Mouse (Mus musculus) spleen, adult 2 months (tissue): ENCODE results near the gene Morn3. TPM values are rescaled to one million over a fixed set of nuclear protein-coding genes. Genes with fewer than 3 reads are reported as not detected.

Experiments
- DNase-seq, 2 experiments: peaks; one replicate each; pipeline versions ENCODE4 v3.0.0 to v3.0.0-alpha.2; 2012 to 2021; ENCODE audit warnings: low spot score in 2 of 2, low read depth in 1 of 2
- H3K27ac ChIP-seq: fragments of 200-500 bp; 2 replicates; pipeline ENCODE4 v1.5.1; 2012; ENCODE audit warnings: low read length, inconsistent platforms; ENCODE audit not compliant: insufficient read depth
- H3K27me3 ChIP-seq: fragments of 200-500 bp; 2 replicates; pipeline ENCODE4 v1.6.1; 2012; ENCODE audit warnings: mild to moderate bottlenecking, moderate library complexity, low read length, inconsistent platforms; ENCODE audit not compliant: control insufficient read depth, insufficient read depth
- H3K36me3 ChIP-seq: fragments of 200-500 bp; 2 replicates; pipeline ENCODE4 v1.6.1; 2012; ENCODE audit warnings: mild to moderate bottlenecking, low read length, inconsistent platforms; ENCODE audit not compliant: control insufficient read depth, insufficient read depth
- H3K4me1 ChIP-seq: fragments of 200-500 bp; 2 replicates; pipeline ENCODE4 v1.6.1; 2011; ENCODE audit warnings: inconsistent platforms; ENCODE audit not compliant: control insufficient read depth, insufficient read depth, insufficient read length
- H3K4me3 ChIP-seq: fragments of 200-500 bp; 2 replicates; pipeline ENCODE4 v1.5.1; 2011; ENCODE audit warnings: mild to moderate bottlenecking, inconsistent platforms; ENCODE audit not compliant: insufficient read depth, insufficient read length; ENCODE audit errors: extremely low read depth
- CTCF ChIP-seq: fragments of 200-500 bp; IDR thresholded peaks from 2 replicates; pipeline ENCODE4 v1.5.1; 2011; ENCODE audit warnings: mild to moderate bottlenecking, inconsistent platforms; ENCODE audit not compliant: insufficient read depth, insufficient read length, insufficient replicate concordance; ENCODE audit errors: extremely low read depth
- POLR2A ChIP-seq: fragments of 200-500 bp; IDR thresholded peaks from 2 replicates; pipeline ENCODE4 v1.6.1; 2011; ENCODE audit warnings: low read depth, low read length, inconsistent platforms
- WGBS: fragments of 180-500 bp; shearing (Covaris S2); methylation state at CpG from one replicate; pipeline ENCODE4 v1.1.7; 2018; 5-methylcytosine and 5-hydroxymethylcytosine counted together
- polyA plus RNA-seq: library from polyadenylated mRNA; depleted of rRNA; stranded (reverse); fragments of >200 nt; gene quantifications from 2 replicates; pipeline ENCODE4 v1.2.3, GENCODE M21; 2012

The Morn3 gene
- polyA plus RNA-seq, 1 experiment = not detected

- 62% methylated on average over 13 of the region's 13 CpGs for WGBS
- no peak for TF ChIP-seq POLR2A
- no peak for TF ChIP-seq CTCF
- Histone ChIP-seq H3K4me1 (no peaks in the 10 kb centered on the region), H3K27ac (no peak overlapping the region), H3K4me3 (no peak overlapping the region), H3K36me3 (no peaks in the 10 kb centered on the region), H3K27me3 (no peaks in the 10 kb centered on the region)
- no peak for DNase-seq
Measured at GRCm38 (mm10) chr5:123083340-123084050, 36.7 kb upstream of the Morn3 start.

GRCm38 (mm10) chr5:123080510-123080909 lies 33.7 kb upstream of the Morn3 start:
- Histone ChIP-seq H3K4me1 (peaks cover 10% of the 10 kb centered on the region; the same call in 1 of the 2 replicates), H3K4me3 (no peak overlapping the region), H3K27ac (no peak overlapping the region), H3K27me3 (no peaks in the 10 kb centered on the region), H3K36me3 (no peaks in the 10 kb centered on the region)
- no peak for DNase-seq
- 95% methylated on average over 13 of the region's 13 CpGs for WGBS
- no peak for TF ChIP-seq CTCF
- no peak for TF ChIP-seq POLR2A

- H3K36me3 ChIP-seq = no peaks in the 10 kb centered on the region
- no peak overlapping the region for H3K27ac ChIP-seq
- peaks cover 10% of the 10 kb centered on the region; the same call in 1 of the 2 replicates for H3K4me1 ChIP-seq
- H3K27me3 ChIP-seq = no peaks in the 10 kb centered on the region
- H3K4me3 ChIP-seq = no peak overlapping the region
- TF ChIP-seq CTCF (no peak), POLR2A (no peak)
- DNase-seq = no peak
- WGBS = 25% methylated on average over 8 of the region's 8 CpGs
Measured at GRCm38 (mm10) chr5:123080041-123080440, 33.2 kb upstream of the Morn3 start.

GRCm38 (mm10) chr5:123079568-123079967 lies 32.8 kb upstream of the Morn3 start:
- no peaks in the 10 kb centered on the region for H3K27me3 ChIP-seq
- H3K36me3 ChIP-seq = no peaks in the 10 kb centered on the region
- 46% methylated on average over 1 of the region's 1 CpGs for WGBS
- no peak overlapping the region for H3K27ac ChIP-seq
- peaks cover 10% of the 10 kb centered on the region; the same call in 1 of the 2 replicates for H3K4me1 ChIP-seq
- H3K4me3 ChIP-seq = no peak overlapping the region
- DNase-seq = no peak
- TF ChIP-seq POLR2A (no peak), CTCF (no peak)

GRCm38 (mm10) chr5:123076419-123077281 lies 29.8 kb upstream of the Morn3 start:
- 2% methylated on average over 35 of the region's 35 CpGs for WGBS
- Histone ChIP-seq H3K36me3 (no peaks in the 10 kb centered on the region), H3K4me3 (peak overlapping the region; percentile 75), H3K4me1 (peaks cover 10% of the 10 kb centered on the region; the same call in 1 of the 2 replicates), H3K27ac (peak overlapping the region; percentile 1; the same call in 1 of the 2 replicates), H3K27me3 (no peaks in the 10 kb centered on the region)
- TF ChIP-seq CTCF (no peak), POLR2A (no peak)
- no peak for DNase-seq

- H3K4me1 ChIP-seq = peaks cover 10% of the 10 kb centered on the region; the same call in 1 of the 2 replicates
- DNase-seq = peak; percentile 70 to 94
- peak overlapping the region; percentile 2; the same call in 1 of the 2 replicates for H3K27ac ChIP-seq
- no peaks in the 10 kb centered on the region for H3K27me3 ChIP-seq
- WGBS = 7% methylated on average over 45 of the region's 45 CpGs
- TF ChIP-seq POLR2A (no peak; the same call in 1 of the 2 replicates), CTCF (no peak)
- peak overlapping the region; percentile 75 for H3K4me3 ChIP-seq
- no peaks in the 10 kb centered on the region for H3K36me3 ChIP-seq
Measured at GRCm38 (mm10) chr5:123075576-123076418, 29.0 kb upstream of the Morn3 start.
